ENCODE assay signal across 10 mouse cellular contexts in genomic region chr10:62194461-62194860, GRCm38 (mm10). TPM values are rescaled to one million over a fixed set of nuclear protein-coding genes. Genes with fewer than 3 reads are reported as not detected.
DNase-seq lines count a peak whose midpoint lies in the region; ATAC-seq lines count a peak whose summit lies in the region.
"Had no signal": no experiment of that assay in that cellular context is flagged by ENCODE, and none has a peak within 500 bp of the region (broad histone marks: within the 10 kb centered on the region; RNA-seq: fewer than 3 reads in every experiment).

No protein-coding gene starts in this region.

- H3K4me1 ChIP-seq in embryonic facial prominence, embryonic 14.5 days (ENCODE audit: control insufficient read depth, insufficient read depth, low read length) = no peaks in the 10 kb centered on the region; the same call in 1 of the 2 replicates
- H3K4me1 ChIP-seq in embryonic facial prominence, embryonic 10.5 days = peaks cover 34% of the 10 kb centered on the region
- peaks cover 20% of the 10 kb centered on the region; the same call in 1 of the 2 replicates for H3K4me1 ChIP-seq in hindbrain, embryonic 15.5 days (replicated peaks)
- H3K4me1 ChIP-seq in midbrain, embryonic 16.5 days (ENCODE audit: control insufficient read depth, insufficient read depth, low read length) = no peaks in the 10 kb centered on the region
- H3K4me1 ChIP-seq in limb, embryonic 10.5 days = peaks cover 12% of the 10 kb centered on the region

- no peak overlapping the region for H3K9ac ChIP-seq in embryonic facial prominence, embryonic 14.5 days (ENCODE audit: low read depth, low read length)
- H3K9ac ChIP-seq in hindbrain, embryonic 15.5 days = no peak overlapping the region
- no peak overlapping the region for H3K9ac ChIP-seq in midbrain, embryonic 16.5 days (ENCODE audit: low read depth, low read length)
- H3K9ac ChIP-seq: liver, embryonic 13.5 days had no signal

- H3K4me2 ChIP-seq in embryonic facial prominence, embryonic 14.5 days (ENCODE audit: low read depth, low read length) = no peak overlapping the region
- no peak overlapping the region for H3K4me2 ChIP-seq in hindbrain, embryonic 15.5 days
- H3K4me2 ChIP-seq in midbrain, embryonic 16.5 days (ENCODE audit: low read length) = no peak overlapping the region
- H3K4me2 ChIP-seq: liver, embryonic 13.5 days had no signal

- peak; percentile 31; the same call in 1 of the 2 replicates for ATAC-seq in embryonic facial prominence, embryonic 14.5 days (ENCODE audit: low read depth)
- peak; percentile 88 for ATAC-seq in hindbrain, embryonic 15.5 days (ENCODE audit: low FRiP score, low read depth)
- peak; percentile 88 for ATAC-seq in midbrain, embryonic 16.5 days

- no peak for DNase-seq in embryonic facial prominence, embryonic 14.5 days (ENCODE audit: low spot score)
- no peak for DNase-seq in embryonic facial prominence, embryonic 10.5 days (ENCODE audit: low spot score)
- peak; percentile 97 for DNase-seq in Muller cell, postnatal 12 days (ENCODE audit: inconsistent ontology term)
- DNase-seq in urinary bladder, postnatal 14 days (ENCODE audit: low spot score) = no peak
- no peak for DNase-seq in kidney, postnatal 14 days
- DNase-seq in limb, embryonic 10.5 days (ENCODE audit: low spot score) = no peak
- DNase-seq: liver, embryonic 13.5 days had no signal

- no peaks in the 10 kb centered on the region for H3K27me3 ChIP-seq in embryonic facial prominence, embryonic 14.5 days (replicated peaks; ENCODE audit: control insufficient read depth, insufficient read depth, low read length)
- 0 out of 2 replicates have a peak, but pooled peaks cover 6% of the 10 kb centered on the region for H3K27me3 ChIP-seq in embryonic facial prominence, embryonic 10.5 days (replicated peaks; ENCODE audit: low read depth, poor library complexity, severe bottlenecking)
- no peaks in the 10 kb centered on the region for H3K27me3 ChIP-seq in hindbrain, embryonic 15.5 days
- no peaks in the 10 kb centered on the region for H3K27me3 ChIP-seq in midbrain, embryonic 16.5 days (ENCODE audit: control insufficient read depth, insufficient read depth, low read depth, low read length)
- H3K27me3 ChIP-seq in limb, embryonic 10.5 days (ENCODE audit: low read depth, poor library complexity, severe bottlenecking) = no peaks in the 10 kb centered on the region; the same call in 1 of the 2 replicates
- H3K27me3 ChIP-seq: liver, embryonic 13.5 days had no signal

- WGBS in embryonic facial prominence, embryonic 14.5 days = 66% methylated on average over 5 of the region's 5 CpGs
- 79% methylated on average over 5 of the region's 5 CpGs for WGBS in embryonic facial prominence, embryonic 10.5 days
- 48% methylated on average over 5 of the region's 5 CpGs for WGBS in hindbrain, embryonic 15.5 days
- 66% methylated on average over 5 of the region's 5 CpGs for WGBS in midbrain, embryonic 16.5 days
- whole genome bisulfite sequencing in limb, embryonic 10.5 days = 91% methylated on average over 5 of the region's 5 CpGs

- H3K36me3 ChIP-seq in embryonic facial prominence, embryonic 14.5 days (ENCODE audit: control insufficient read depth, insufficient read depth, low read length) = no peaks in the 10 kb centered on the region
- no peaks in the 10 kb centered on the region for H3K36me3 ChIP-seq in embryonic facial prominence, embryonic 10.5 days (replicated peaks)
- H3K36me3 ChIP-seq in hindbrain, embryonic 15.5 days = no peaks in the 10 kb centered on the region
- no peaks in the 10 kb centered on the region for H3K36me3 ChIP-seq in midbrain, embryonic 16.5 days (ENCODE audit: control insufficient read depth, insufficient read depth, low read length)
- H3K36me3 ChIP-seq in limb, embryonic 10.5 days = no peaks in the 10 kb centered on the region
- H3K36me3 ChIP-seq: liver, embryonic 13.5 days had no signal

- H3K27ac ChIP-seq in embryonic facial prominence, embryonic 14.5 days (replicated peaks; ENCODE audit: low read depth, low read length) = no peak overlapping the region
- H3K27ac ChIP-seq in embryonic facial prominence, embryonic 10.5 days (replicated peaks) = no peak overlapping the region
- H3K27ac ChIP-seq in hindbrain, embryonic 15.5 days (replicated peaks) = peak overlapping the region; percentile 71
- peak overlapping the region; percentile 2 for H3K27ac ChIP-seq in midbrain, embryonic 16.5 days (ENCODE audit: low read length)
- H3K27ac ChIP-seq in limb, embryonic 10.5 days = no peak overlapping the region
- H3K27ac ChIP-seq: liver, embryonic 13.5 days had no signal

- no peak overlapping the region for H3K4me3 ChIP-seq in embryonic facial prominence, embryonic 14.5 days (ENCODE audit: low read depth, low read length)
- no peak overlapping the region for H3K4me3 ChIP-seq in embryonic facial prominence, embryonic 10.5 days
- no peak overlapping the region for H3K4me3 ChIP-seq in hindbrain, embryonic 15.5 days
- H3K4me3 ChIP-seq in midbrain, embryonic 16.5 days (ENCODE audit: low read depth, low read length) = no peak overlapping the region
- no peak overlapping the region for H3K4me3 ChIP-seq in limb, embryonic 10.5 days
- H3K4me3 ChIP-seq: liver, embryonic 13.5 days had no signal

- no peaks in the 10 kb centered on the region for H3K9me3 ChIP-seq in embryonic facial prominence, embryonic 14.5 days (ENCODE audit: control insufficient read depth, low read length)
- H3K9me3 ChIP-seq in embryonic facial prominence, embryonic 10.5 days = no peaks in the 10 kb centered on the region
- no peaks in the 10 kb centered on the region for H3K9me3 ChIP-seq in hindbrain, embryonic 15.5 days
- no peaks in the 10 kb centered on the region for H3K9me3 ChIP-seq in midbrain, embryonic 16.5 days (replicated peaks; ENCODE audit: control insufficient read depth, low read length, poor library complexity, severe bottlenecking)
- H3K9me3 ChIP-seq in limb, embryonic 10.5 days (replicated peaks) = no peaks in the 10 kb centered on the region
- H3K9me3 ChIP-seq: liver, embryonic 13.5 days had no signal

RNA-seq across cellular contexts. Expression of gene Tspan15, which starts 36.6 kb away (rescaled TPM):
- polyA plus RNA-seq in embryonic facial prominence, embryonic 14.5 days (2014; fragmentation: Nextera tagmentation; extraction: Ambion mirVana) = 9.5 and 10.3 TPM in 2 replicates
- 21.8 and 22.3 TPM in 2 replicates for polyA plus RNA-seq in embryonic facial prominence, embryonic 10.5 days (2016; fragmentation: Nextera tagmentation; extraction: Ambion mirVana)
- polyA plus RNA-seq in hindbrain, embryonic 15.5 days (2015; fragmentation: Nextera tagmentation; extraction: Ambion mirVana) = 19.9 and 22.2 TPM in 2 replicates
- 19.4 and 23.2 TPM in 2 replicates for polyA plus RNA-seq in midbrain, embryonic 16.5 days (2015; fragmentation: Nextera tagmentation; extraction: Ambion mirVana)
- polyA plus RNA-seq in limb, embryonic 10.5 days (2016; fragmentation: Nextera tagmentation; extraction: Ambion mirVana) = 15.1 and 18.5 TPM in 2 replicates

RNA-seq across cellular contexts. Expression of gene Fam241b, which starts 50.7 kb away (rescaled TPM):
- polyA plus RNA-seq in embryonic facial prominence, embryonic 14.5 days (2014; fragmentation: Nextera tagmentation; extraction: Ambion mirVana) = 3.0 and 4.2 TPM in 2 replicates
- polyA plus RNA-seq in embryonic facial prominence, embryonic 10.5 days (2016; fragmentation: Nextera tagmentation; extraction: Ambion mirVana) = 17.4 and 18.0 TPM in 2 replicates
- polyA plus RNA-seq in hindbrain, embryonic 15.5 days (2015; fragmentation: Nextera tagmentation; extraction: Ambion mirVana) = 149 and 161 TPM in 2 replicates
- polyA plus RNA-seq in midbrain, embryonic 16.5 days (2015; fragmentation: Nextera tagmentation; extraction: Ambion mirVana) = 224 and 236 TPM in 2 replicates
- polyA plus RNA-seq in limb, embryonic 10.5 days (2016; fragmentation: Nextera tagmentation; extraction: Ambion mirVana) = 9.0 and 12.6 TPM in 2 replicates

RNA-seq across cellular contexts. Expression of gene Tacr2, which starts 57.8 kb away (rescaled TPM):
- not detected in 2 replicates for polyA plus RNA-seq in embryonic facial prominence, embryonic 14.5 days (2014; fragmentation: Nextera tagmentation; extraction: Ambion mirVana)
- polyA plus RNA-seq in embryonic facial prominence, embryonic 10.5 days (2016; fragmentation: Nextera tagmentation; extraction: Ambion mirVana) = not detected in 2 replicates
- 0.07 TPM in 1 of 2 replicates, not detected in the other for polyA plus RNA-seq in hindbrain, embryonic 15.5 days (2015; fragmentation: Nextera tagmentation; extraction: Ambion mirVana)
- polyA plus RNA-seq in midbrain, embryonic 16.5 days (2015; fragmentation: Nextera tagmentation; extraction: Ambion mirVana) = not detected in 2 replicates
- polyA plus RNA-seq in limb, embryonic 10.5 days (2016; fragmentation: Nextera tagmentation; extraction: Ambion mirVana) = not detected in 2 replicates
- polyA plus RNA-seq: kidney, adult 2 months; liver, embryonic 13.5 days had no signal

Comparison
In these comparisons a context has a peak if more than half of its experiments do, and no peak if none do; other contexts are left out.
1. ATAC-seq: peak in every context shown above with its lines; median percentile 88 in hindbrain, embryonic 15.5 days; 88 in midbrain, embryonic 16.5 days; 31 in embryonic facial prominence, embryonic 14.5 days.
2. H3K27ac ChIP-seq: peak in hindbrain, embryonic 15.5 days (single experiment) and midbrain, embryonic 16.5 days (single experiment); none in embryonic facial prominence, embryonic 14.5 days (single experiment), embryonic facial prominence, embryonic 10.5 days (single experiment) and limb, embryonic 10.5 days (single experiment).